Mouse (Mus musculus): Measurements from ENCODE around the gene Ufsp1.
"Not testable (repeated sequence)": the region's sequence is repeated elsewhere in the genome, so short reads cannot be mapped to it uniquely, and the experiment has no call there.

Gene Ufsp1

GRCm38 (mm10) chr5:137293839-137294743 lies at the start of gene Ufsp1:
Gene Ufsp1 (plus strand): TSS chr5:137294629.
- peak; percentile 96 for DNase-seq (ENCODE audit: low read depth, low spot score)

- DNase-seq (ENCODE audit: low read depth, low spot score) = no peak
These were observed 30.3 kb upstream of the Ufsp1 start for GRCm38 (mm10) chr5:137263897-137264720.

- DNase-seq (ENCODE audit: low read depth, low spot score) = no peak
These were observed 29.6 kb upstream of the Ufsp1 start for GRCm38 (mm10) chr5:137264787-137265186.

GRCm38 (mm10) chr5:137268131-137268910 lies 26.1 kb upstream of the Ufsp1 start:
- no peak for DNase-seq (ENCODE audit: low read depth, low spot score)

GRCm38 (mm10) chr5:137277360-137278342 lies 16.8 kb upstream of the Ufsp1 start:
- DNase-seq (ENCODE audit: low read depth, low spot score) = no peak

- not testable (repeated sequence) for DNase-seq (ENCODE audit: low read depth, low spot score)
These were observed 10.0 kb upstream of the Ufsp1 start for GRCm38 (mm10) chr5:137284411-137284810.

- peak; percentile 68 for DNase-seq (ENCODE audit: low read depth, low spot score)
These were observed 9.4 kb upstream of the Ufsp1 start for GRCm38 (mm10) chr5:137285045-137285444.

- DNase-seq (ENCODE audit: low read depth, low spot score) = no peak
These were observed 8.4 kb upstream of the Ufsp1 start for GRCm38 (mm10) chr5:137285986-137286385.

- DNase-seq (ENCODE audit: low read depth, low spot score) = peak; percentile 71
These were observed 7.8 kb upstream of the Ufsp1 start for GRCm38 (mm10) chr5:137286655-137287031.

- peak; percentile 58 for DNase-seq (ENCODE audit: low read depth, low spot score)
These were observed 7.1 kb upstream of the Ufsp1 start, which contains the start of gene Ache for GRCm38 (mm10) chr5:137287032-137287952. Gene Ache (plus strand): TSS chr5:137287519.

GRCm38 (mm10) chr5:137287953-137288743 lies 6.3 kb upstream of the Ufsp1 start:
- DNase-seq (ENCODE audit: low read depth, low spot score) = peak; percentile 54

GRCm38 (mm10) chr5:137288999-137289470 lies 5.4 kb upstream of the Ufsp1 start:
- DNase-seq (ENCODE audit: low read depth, low spot score) = no peak

GRCm38 (mm10) chr5:137289591-137290365 lies 4.7 kb upstream of the Ufsp1 start:
- no peak for DNase-seq (ENCODE audit: low read depth, low spot score)

- DNase-seq (ENCODE audit: low read depth, low spot score) = peak; percentile 35
These were observed 3.8 kb upstream of the Ufsp1 start for GRCm38 (mm10) chr5:137290677-137291076.

- DNase-seq (ENCODE audit: low read depth, low spot score) = no peak
These were observed 3.0 kb upstream of the Ufsp1 start for GRCm38 (mm10) chr5:137291381-137291926.

- peak; percentile 75 for DNase-seq (ENCODE audit: low read depth, low spot score)
These were observed 1.1 kb upstream of the Ufsp1 start for GRCm38 (mm10) chr5:137293282-137293681.

- no peak for DNase-seq (ENCODE audit: low read depth, low spot score)
These were observed 290 bp downstream of the Ufsp1 start for GRCm38 (mm10) chr5:137294744-137295093.
